Mouse (Mus musculus) CH12F3 (cell line): ENCODE measurements around the gene Dst.
"Not testable (repeated sequence)": the region's sequence is repeated elsewhere in the genome, so short reads cannot be mapped to it uniquely, and the experiment has no call there.

Experiments
- in situ Hi-C: fragments of 300-500 bp; cut with MboI; formaldehyde crosslinking; loops from 2 replicates; pipeline ENCODE4 v1.14.3; 2020; ENCODE audit warnings: low sequenced_read_pairs

Dst gene

GRCm38 (mm10) chr1:34054970-34055369 lies 146.9 kb downstream of the Dst start:
- in situ Hi-C loops: no loop called here

DNA sequence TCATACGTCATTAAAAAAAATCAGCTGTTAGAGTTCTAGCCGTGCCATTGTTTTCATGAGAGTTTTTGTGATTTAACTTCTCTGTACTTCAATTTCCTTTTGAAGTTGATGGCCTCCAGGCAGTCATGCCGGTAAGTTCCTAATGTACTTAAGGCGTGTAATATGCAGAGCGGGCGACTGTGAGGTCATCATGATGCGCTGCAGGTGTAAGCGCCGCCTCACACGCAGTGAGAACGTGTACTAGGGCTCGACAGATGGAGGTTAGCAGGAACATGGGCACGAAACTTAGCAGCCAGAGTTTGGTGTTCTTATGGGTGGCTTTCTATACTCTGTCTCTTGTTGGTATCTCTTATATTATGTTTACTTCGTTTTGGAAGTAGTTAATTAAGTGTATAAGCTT lies 148.6 kb downstream of the Dst start:
- in situ Hi-C loops: no loop called here

DNA sequence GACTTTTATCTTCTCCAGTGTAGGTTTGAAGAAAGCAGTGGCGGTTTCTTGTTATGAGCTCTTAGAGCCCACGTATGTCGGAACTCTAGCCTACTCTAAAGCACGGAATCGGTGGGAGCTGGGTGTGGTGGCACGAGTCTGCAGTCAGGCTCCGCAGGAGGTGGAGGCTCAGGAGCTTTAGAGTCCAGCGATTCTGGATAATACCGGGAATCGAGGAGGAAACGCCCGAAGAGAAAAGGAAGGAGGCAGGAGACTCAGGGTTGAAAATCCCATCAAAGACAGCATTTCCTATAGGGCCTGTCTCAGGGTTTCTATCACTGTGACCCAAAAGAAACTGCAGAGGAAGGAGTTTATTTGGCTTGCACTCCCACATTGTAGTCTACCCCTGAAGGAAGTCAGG lies 151.2 kb downstream of the Dst start:
- in situ Hi-C loops: no loop called here

- in situ Hi-C loops: no loop called here
Measured at GRCm38 (mm10) chr1:34060446-34060845, 152.4 kb downstream of the Dst start.

DNA sequence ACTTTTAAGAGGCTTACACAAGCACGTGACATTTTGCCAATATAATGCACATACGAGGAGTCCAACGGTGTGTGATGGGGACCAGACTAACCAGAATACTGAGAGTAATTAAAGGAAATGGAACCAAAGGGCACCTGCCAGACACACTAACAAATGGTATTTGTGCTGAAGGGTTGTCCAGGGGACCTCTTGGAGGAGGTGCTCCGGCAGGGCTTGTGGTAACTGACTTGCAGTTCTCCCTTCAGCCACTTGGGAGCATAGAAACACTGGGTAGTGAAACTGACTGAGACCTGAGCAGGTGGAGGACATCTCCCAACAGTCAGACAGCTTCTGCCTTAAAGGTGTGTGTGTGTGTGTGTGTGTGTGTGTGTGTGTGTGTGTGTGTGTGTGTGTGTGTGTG lies 153.1 kb downstream of the Dst start:
- in situ Hi-C loops: no loop called here

GRCm38 (mm10) chr1:34061860-34062259 lies 153.8 kb downstream of the Dst start:
- in situ Hi-C loops: no loop called here

GRCm38 (mm10) chr1:34063943-34064342 lies 155.9 kb downstream of the Dst start:
- in situ Hi-C loops: no loop called here

- in situ Hi-C loops: no loop called here
Measured at GRCm38 (mm10) chr1:34065551-34066048, 157.6 kb downstream of the Dst start.

DNA sequence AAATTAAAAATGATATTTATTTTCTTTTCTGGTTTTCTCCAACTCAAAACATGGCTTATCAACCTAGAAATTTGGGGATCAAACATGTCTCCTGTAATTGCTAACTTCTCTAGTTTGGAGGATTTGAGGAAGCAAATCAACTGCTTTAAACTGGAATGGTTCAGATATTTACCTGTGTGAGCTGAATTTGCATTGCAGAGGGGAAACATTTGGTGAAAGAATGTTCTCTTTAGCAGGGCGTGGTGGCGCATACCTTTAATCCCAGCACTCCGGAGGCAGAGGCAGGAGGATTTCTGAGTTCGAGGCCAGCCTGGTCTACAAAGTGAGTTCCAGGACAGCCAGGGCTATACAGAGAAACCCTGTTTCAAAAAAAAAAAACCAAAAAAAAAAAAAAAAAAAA lies 158.4 kb downstream of the Dst start:
- in situ Hi-C loops: not testable (repeated sequence)

DNA sequence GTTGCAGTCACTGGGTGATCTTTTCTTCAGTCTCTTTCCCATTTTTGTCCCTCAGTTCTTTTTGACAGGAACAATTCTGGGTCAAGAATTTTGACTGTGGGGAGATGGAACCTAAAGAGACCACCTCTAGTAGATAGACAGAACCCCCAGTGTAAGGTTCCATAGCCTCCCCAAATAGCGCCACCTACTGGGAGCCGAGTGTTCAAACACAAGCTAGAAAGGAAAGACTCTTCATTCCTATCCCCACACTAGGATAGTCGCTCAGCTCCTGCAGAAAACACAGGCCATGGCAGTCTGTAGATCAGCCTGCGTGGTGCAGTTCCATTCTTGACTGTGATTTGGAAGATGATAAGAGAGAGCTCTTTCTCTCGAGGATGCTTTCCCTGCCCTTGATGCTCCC lies 160.3 kb downstream of the Dst start:
- in situ Hi-C loops: no loop called here

- in situ Hi-C loops: no loop called here
Measured at GRCm38 (mm10) chr1:34069514-34070290, 161.7 kb downstream of the Dst start.

- in situ Hi-C loops: no loop called here
Measured at GRCm38 (mm10) chr1:34070474-34070873, 162.4 kb downstream of the Dst start.

- in situ Hi-C loops: no loop called here
Measured at GRCm38 (mm10) chr1:34070991-34071639, 163.1 kb downstream of the Dst start.

DNA sequence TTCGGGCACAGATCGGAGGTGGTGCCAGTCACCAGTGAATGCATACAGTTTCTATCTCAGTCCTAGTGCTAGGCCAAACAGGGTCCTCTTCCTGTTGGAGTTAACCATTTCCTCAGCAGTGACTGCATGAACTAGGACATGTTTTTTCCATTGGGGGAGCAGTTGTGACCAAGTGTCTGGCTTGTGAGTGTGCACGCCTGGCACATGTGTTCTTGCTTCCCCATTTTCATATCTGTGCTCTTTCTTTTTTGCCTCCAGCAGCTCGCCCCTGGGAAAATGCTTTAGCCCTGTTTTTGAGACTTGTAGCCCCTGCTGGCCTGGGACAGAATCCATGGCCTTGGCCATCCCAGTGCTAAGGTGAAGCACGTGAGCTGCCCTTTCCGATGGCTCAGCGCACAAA lies 164.2 kb downstream of the Dst start:
- in situ Hi-C loops: no loop called here

DNA sequence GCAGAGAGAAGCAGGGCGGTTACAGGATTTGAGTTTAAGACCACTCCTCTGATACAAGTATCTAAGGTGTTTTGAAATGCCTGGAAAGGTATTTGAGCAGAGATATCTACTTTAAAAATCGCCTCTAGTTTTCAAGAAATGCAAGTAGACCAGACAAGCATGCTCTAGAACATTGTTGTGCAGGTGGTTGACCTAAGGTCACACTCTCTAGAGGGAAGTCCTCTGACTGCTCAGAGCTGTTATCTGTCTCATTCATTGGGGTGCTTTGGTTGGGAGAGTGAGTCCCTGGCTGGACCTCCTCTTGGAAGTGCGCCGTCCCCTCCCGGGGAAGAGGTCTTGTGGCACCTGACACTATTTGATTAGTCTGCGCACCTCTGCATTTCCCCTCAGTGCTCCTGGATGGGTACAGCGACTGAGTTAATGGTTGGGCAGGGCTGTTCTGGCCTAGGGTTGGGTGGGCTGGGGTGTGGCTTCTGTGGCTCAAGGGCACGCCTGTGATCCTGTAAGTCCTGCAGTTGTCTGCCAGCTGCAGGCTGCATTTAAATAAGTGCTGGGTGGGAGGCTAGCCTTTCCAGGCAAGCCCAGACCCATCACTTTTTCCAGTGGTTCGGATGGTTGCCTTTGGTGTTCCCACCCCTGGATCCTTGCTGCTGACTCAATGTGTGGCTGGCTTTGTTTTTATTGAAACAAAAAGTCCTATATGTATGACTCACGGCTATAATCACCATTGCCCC lies 165.6 kb downstream of the Dst start:
- in situ Hi-C loops: no loop called here

- in situ Hi-C loops: no loop called here
Measured at GRCm38 (mm10) chr1:34074245-34075187, 166.5 kb downstream of the Dst start.

DNA sequence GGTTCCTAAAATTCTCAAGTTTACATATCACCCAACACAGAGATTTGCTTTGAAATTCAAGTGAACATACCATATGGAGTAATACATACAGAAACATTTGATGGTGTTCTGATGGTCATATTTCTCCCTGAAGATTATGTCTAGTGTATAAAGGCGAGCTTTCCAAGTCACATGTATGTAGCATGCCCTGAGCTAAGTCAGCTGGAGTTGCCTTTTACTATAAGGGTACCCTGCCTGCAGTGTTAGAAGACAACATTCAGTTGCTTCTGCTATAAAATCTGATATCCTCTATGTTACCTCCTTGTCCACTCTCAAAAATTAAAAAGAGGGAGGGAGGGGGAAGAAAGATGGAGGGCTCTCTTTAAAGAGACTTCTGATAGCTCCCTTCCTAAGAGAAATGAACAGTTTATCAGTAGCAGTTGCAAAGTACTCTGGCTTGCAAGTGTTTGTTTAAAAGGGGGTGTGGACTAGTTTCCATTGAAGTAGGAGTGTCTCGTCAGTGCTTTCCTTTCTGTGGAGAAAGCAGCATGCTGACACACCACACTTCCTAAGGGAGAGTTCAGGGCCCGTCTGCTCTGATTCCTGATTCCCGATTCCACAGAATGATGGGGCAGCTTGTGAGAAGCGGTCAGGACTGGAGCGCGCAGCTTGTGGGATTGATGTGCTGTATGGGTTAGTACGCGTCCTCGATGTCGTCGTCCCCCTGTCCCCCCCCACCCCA lies 168.8 kb downstream of the Dst start:
- in situ Hi-C loops: no loop called here

GRCm38 (mm10) chr1:34077422-34077790 lies 169.4 kb downstream of the Dst start:
- in situ Hi-C loops: no loop called here

DNA sequence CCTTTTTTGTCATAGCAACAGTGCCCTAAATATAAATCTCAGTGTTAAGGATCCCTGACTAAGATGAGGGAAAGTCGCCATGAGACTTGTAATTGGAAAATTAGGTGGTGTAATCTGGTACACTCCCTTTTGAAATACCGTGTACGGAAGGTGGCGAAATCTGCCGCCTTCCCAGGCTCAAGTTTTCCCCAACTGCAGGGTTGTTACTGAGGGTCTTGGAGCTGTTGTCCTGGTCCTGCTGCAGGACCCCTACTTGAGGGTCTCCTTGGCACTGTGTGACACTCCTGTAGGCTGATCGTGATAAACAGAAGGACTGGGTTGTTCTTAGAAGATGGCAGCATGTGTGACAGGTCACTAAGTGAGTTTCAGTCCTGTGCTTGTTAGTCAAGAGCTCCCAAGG lies 169.9 kb downstream of the Dst start:
- in situ Hi-C loops: no loop called here

- in situ Hi-C loops: no loop called here
Measured at GRCm38 (mm10) chr1:34089011-34089410, 181.0 kb downstream of the Dst start.
